Mouse (Mus musculus) MN1 (cell line): ENCODE data around the gene Etv2.

Experiments used
- DNase-seq: peaks from one replicate; pipeline ENCODE4 v3.0.0-alpha.2; 2016; ENCODE audit warnings: low spot score

Etv2 gene

GRCm38 (mm10) chr7:30588676-30589434, 46.8 kb downstream of the Etv2 start, which contains the start of gene Kmt2b:
Gene Kmt2b, minus strand, starts transcription at chr7:30588726.
- peak; percentile 97 for DNase-seq

- peak; percentile 44 for DNase-seq
Measured at GRCm38 (mm10) chr7:30587842-30588667, 47.6 kb downstream of the Etv2 start.

GRCm38 (mm10) chr7:30586455-30587020, 49.1 kb downstream of the Etv2 start:
- DNase-seq, result no peak

GRCm38 (mm10) chr7:30585170-30585569, 50.5 kb downstream of the Etv2 start:
- DNase-seq, result no peak

- no peak for DNase-seq
Measured at GRCm38 (mm10) chr7:30584339-30584738, 51.3 kb downstream of the Etv2 start.
